Mouse (Mus musculus): ENCODE data around the gene Anxa9. TPM values are rescaled to one million over a fixed set of nuclear protein-coding genes. Genes with fewer than 3 reads are reported as not detected.

Gene Anxa9
- polyA plus RNA-seq, 1 experiment = 2.7 TPM

- Histone ChIP-seq H3K36me3 (ENCODE audit: control insufficient read depth, insufficient read depth, low read length) (no peaks in the 10 kb centered on the region), H3K4me3 (ENCODE audit: extremely low read depth, insufficient read depth, insufficient read length) (no peak overlapping the region), H3K27ac (ENCODE audit: insufficient read depth, low read length) (no peak overlapping the region), H3K27me3 (ENCODE audit: control insufficient read depth, insufficient read depth, low read length) (no peaks in the 10 kb centered on the region), H3K4me1 (ENCODE audit: control insufficient read depth, insufficient read depth, insufficient read length) (peaks cover 23% of the 10 kb centered on the region; the same call in 1 of the 2 replicates)
- TF ChIP-seq CTCF (IDR thresholded peaks at IDR 0.05; ENCODE audit: extremely low read depth, insufficient read depth, insufficient read length, insufficient replicate concordance) = no peak
- no peak for TF ChIP-seq POLR2A (IDR thresholded peaks at IDR 0.05; ENCODE audit: low read depth, low read length)
- 71% methylated on average over 6 of the region's 6 CpGs for WGBS
- DNase-seq (ENCODE audit: low read depth in 1 of 2, low spot score in 2 of 2) = no peak
Observed at GRCm38 (mm10) chr3:95314075-95314474, 7.1 kb upstream of the Anxa9 start.

GRCm38 (mm10) chr3:95313476-95313875, 6.5 kb upstream of the Anxa9 start:
- 51% methylated on average over 7 of the region's 7 CpGs for WGBS
- H3K27ac ChIP-seq (ENCODE audit: insufficient read depth, low read length) = no peak overlapping the region; the same call in 1 of the 2 replicates
- DNase-seq (ENCODE audit: low read depth in 1 of 2, low spot score in 2 of 2) = no peak
- H3K36me3 ChIP-seq (ENCODE audit: control insufficient read depth, insufficient read depth, low read length) = no peaks in the 10 kb centered on the region
- no peak for TF ChIP-seq CTCF (IDR thresholded peaks at IDR 0.05; ENCODE audit: extremely low read depth, insufficient read depth, insufficient read length, insufficient replicate concordance)
- TF ChIP-seq POLR2A (IDR thresholded peaks at IDR 0.05; ENCODE audit: low read depth, low read length) = no peak
- H3K4me1 ChIP-seq (ENCODE audit: control insufficient read depth, insufficient read depth, insufficient read length) = peaks cover 23% of the 10 kb centered on the region; the same call in 1 of the 2 replicates
- no peak overlapping the region for H3K4me3 ChIP-seq (ENCODE audit: extremely low read depth, insufficient read depth, insufficient read length)
- no peaks in the 10 kb centered on the region for H3K27me3 ChIP-seq (ENCODE audit: control insufficient read depth, insufficient read depth, low read length)

GRCm38 (mm10) chr3:95312623-95313022, 5.6 kb upstream of the Anxa9 start:
- no peaks in the 10 kb centered on the region for H3K36me3 ChIP-seq (ENCODE audit: control insufficient read depth, insufficient read depth, low read length)
- no peak overlapping the region for H3K4me3 ChIP-seq (ENCODE audit: extremely low read depth, insufficient read depth, insufficient read length)
- WGBS = 12% methylated on average over 6 of the region's 6 CpGs
- TF ChIP-seq POLR2A (IDR thresholded peaks at IDR 0.05; ENCODE audit: low read depth, low read length) (no peak), CTCF (IDR thresholded peaks at IDR 0.05; ENCODE audit: extremely low read depth, insufficient read depth, insufficient read length, insufficient replicate concordance) (no peak)
- peaks cover 19% of the 10 kb centered on the region; the same call in 1 of the 2 replicates for H3K4me1 ChIP-seq (ENCODE audit: control insufficient read depth, insufficient read depth, insufficient read length)
- no peaks in the 10 kb centered on the region for H3K27me3 ChIP-seq (ENCODE audit: control insufficient read depth, insufficient read depth, low read length)
- peak in 1 of 2 experiments; percentile 15 for DNase-seq (ENCODE audit: low read depth in 1 of 2, low spot score in 2 of 2)
- H3K27ac ChIP-seq (ENCODE audit: insufficient read depth, low read length) = no peak overlapping the region

GRCm38 (mm10) chr3:95310968-95311882, 4.2 kb upstream of the Anxa9 start:
- H3K27ac ChIP-seq (ENCODE audit: insufficient read depth, low read length) = no peak overlapping the region
- peak; percentile 1; the same call in 1 of the 2 replicates for TF ChIP-seq CTCF (IDR thresholded peaks at IDR 0.05; ENCODE audit: extremely low read depth, insufficient read depth, insufficient read length, insufficient replicate concordance)
- no peak for TF ChIP-seq POLR2A (IDR thresholded peaks at IDR 0.05; ENCODE audit: low read depth, low read length)
- WGBS = 41% methylated on average over 9 of the region's 9 CpGs
- DNase-seq (ENCODE audit: low read depth in 1 of 2, low spot score in 2 of 2) = peak; percentile 40 to 50
- H3K36me3 ChIP-seq (ENCODE audit: control insufficient read depth, insufficient read depth, low read length) = no peaks in the 10 kb centered on the region
- H3K4me3 ChIP-seq (ENCODE audit: extremely low read depth, insufficient read depth, insufficient read length) = no peak overlapping the region
- peaks cover 15% of the 10 kb centered on the region; the same call in 1 of the 2 replicates for H3K4me1 ChIP-seq (ENCODE audit: control insufficient read depth, insufficient read depth, insufficient read length)
- no peaks in the 10 kb centered on the region for H3K27me3 ChIP-seq (ENCODE audit: control insufficient read depth, insufficient read depth, low read length)

- no peaks in the 10 kb centered on the region for H3K36me3 ChIP-seq (ENCODE audit: control insufficient read depth, insufficient read depth, low read length)
- no peak for DNase-seq (ENCODE audit: low read depth in 1 of 2, low spot score in 2 of 2)
- no peak overlapping the region for H3K4me3 ChIP-seq (ENCODE audit: extremely low read depth, insufficient read depth, insufficient read length)
- 69% methylated on average over 3 of the region's 3 CpGs for WGBS
- H3K27ac ChIP-seq (ENCODE audit: insufficient read depth, low read length) = no peak overlapping the region
- H3K27me3 ChIP-seq (ENCODE audit: control insufficient read depth, insufficient read depth, low read length) = no peaks in the 10 kb centered on the region
- H3K4me1 ChIP-seq (ENCODE audit: control insufficient read depth, insufficient read depth, insufficient read length) = peaks cover 10% of the 10 kb centered on the region; the same call in 1 of the 2 replicates
- TF ChIP-seq CTCF (IDR thresholded peaks at IDR 0.05; ENCODE audit: extremely low read depth, insufficient read depth, insufficient read length, insufficient replicate concordance) = no peak
- no peak for TF ChIP-seq POLR2A (IDR thresholded peaks at IDR 0.05; ENCODE audit: low read depth, low read length)
Observed at GRCm38 (mm10) chr3:95310496-95310895, 3.5 kb upstream of the Anxa9 start.

- Histone ChIP-seq H3K27ac (ENCODE audit: insufficient read depth, low read length) (no peak overlapping the region), H3K4me1 (ENCODE audit: control insufficient read depth, insufficient read depth, insufficient read length) (no peaks in the 10 kb centered on the region; the same call in 1 of the 2 replicates), H3K36me3 (ENCODE audit: control insufficient read depth, insufficient read depth, low read length) (no peaks in the 10 kb centered on the region), H3K4me3 (ENCODE audit: extremely low read depth, insufficient read depth, insufficient read length) (no peak overlapping the region), H3K27me3 (ENCODE audit: control insufficient read depth, insufficient read depth, low read length) (no peaks in the 10 kb centered on the region)
- TF ChIP-seq CTCF (IDR thresholded peaks at IDR 0.05; ENCODE audit: extremely low read depth, insufficient read depth, insufficient read length, insufficient replicate concordance) (no peak), POLR2A (IDR thresholded peaks at IDR 0.05; ENCODE audit: low read depth, low read length) (no peak)
- WGBS = 87% methylated on average over 4 of the region's 4 CpGs
- DNase-seq (ENCODE audit: low read depth in 1 of 2, low spot score in 2 of 2) = no peak
Observed at GRCm38 (mm10) chr3:95306244-95306643, 732 bp downstream of the Anxa9 start.

Measured in spleen, adult 2 months (tissue).